Mouse (Mus musculus): ENCODE data around the gene Pacrg.

Gene Pacrg

DNA sequence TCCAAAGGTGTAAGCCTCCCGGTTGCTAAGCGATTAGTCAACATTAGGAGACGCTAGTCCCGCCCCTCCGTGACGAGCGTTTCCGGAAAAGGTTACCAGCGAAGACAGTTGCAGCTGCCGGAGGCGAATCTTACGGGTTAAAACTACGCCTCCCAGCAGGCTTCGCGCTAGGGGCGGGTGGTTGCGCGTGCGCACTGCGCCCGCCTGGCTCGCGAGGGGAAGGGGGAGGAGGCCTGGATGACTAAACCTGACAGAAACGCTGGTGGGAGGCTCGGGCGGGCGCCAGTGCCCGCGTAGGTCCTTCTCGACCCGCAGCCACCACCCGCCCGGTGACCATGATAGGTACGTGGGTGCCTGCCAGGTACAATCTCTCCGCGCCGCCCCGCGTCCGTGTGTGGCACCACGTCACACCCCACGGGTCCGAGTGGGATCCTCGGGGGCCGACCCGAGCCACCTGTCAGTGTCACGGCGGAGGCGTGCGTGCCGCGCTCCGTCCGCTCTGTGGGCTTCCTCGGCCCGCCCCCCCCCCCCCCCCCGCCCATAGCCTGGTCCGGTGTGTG lies at the start of gene Pacrg, which contains the start of gene Prkn:
Gene Pacrg, minus strand, starts transcription at position 164 of the 560 bp plus-strand sequence.
Gene Prkn, plus strand, starts transcription at position 237 of the 560 bp plus-strand sequence.
- DNase-seq = peak; percentile 98

DNA sequence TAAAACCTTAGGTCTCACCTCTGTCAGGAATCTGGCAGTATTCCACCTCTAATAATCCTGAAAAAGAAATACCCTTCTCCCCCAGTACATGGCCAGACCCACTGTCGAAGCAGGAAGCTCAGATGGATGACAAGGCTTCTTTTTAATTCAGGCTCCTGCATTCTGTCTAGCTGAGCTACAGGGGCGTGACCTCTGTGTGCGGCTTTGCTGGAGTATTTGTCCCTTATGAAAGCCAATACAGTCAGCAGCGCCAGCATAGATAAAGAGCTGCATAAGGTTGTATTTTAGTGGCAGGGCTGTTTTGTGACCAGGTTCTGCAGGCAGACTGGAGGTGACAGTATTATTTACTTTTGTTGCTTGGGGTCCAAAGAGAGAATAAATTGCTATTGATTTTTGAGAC lies 47.8 kb upstream of the Pacrg start:
- DNase-seq = no peak

DNA sequence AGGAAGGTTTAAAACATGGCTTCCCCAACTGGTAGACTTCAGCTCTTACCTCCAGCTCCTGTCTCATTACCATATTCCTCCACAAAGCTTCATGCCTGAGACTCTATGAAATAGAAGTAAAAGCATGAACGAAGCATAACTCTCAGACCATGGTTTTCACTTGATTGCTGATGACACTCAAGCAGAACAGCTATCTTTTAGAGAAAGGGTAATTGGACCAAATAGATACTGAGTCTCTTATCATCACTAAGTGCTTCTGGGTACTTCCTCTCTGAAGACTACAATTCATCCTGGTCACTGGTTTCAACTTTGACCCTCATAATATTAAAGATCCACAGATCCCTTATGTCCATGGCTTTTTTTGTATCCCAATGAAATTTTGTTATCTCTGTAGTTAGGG lies 42.1 kb upstream of the Pacrg start:
- DNase-seq = no peak

DNA sequence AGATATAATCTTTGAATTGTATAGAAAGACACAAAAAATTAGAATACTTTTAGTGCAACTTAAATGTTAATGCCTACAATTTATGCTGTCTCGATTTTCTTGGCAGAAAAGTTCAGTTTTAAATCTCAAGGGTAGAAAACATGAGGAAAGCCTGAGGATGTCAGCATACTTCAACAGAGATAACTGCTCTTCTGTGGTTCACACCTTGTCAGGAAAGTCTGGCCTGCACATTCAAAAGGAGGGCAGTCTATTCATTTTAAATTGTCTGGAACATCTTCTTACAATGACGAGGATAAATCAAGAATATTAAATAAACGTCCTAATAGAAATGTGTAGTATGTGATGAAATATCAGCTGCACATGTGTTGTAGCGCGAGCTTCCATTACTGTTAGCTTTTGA lies 38.9 kb upstream of the Pacrg start:
- no peak for DNase-seq

DNA sequence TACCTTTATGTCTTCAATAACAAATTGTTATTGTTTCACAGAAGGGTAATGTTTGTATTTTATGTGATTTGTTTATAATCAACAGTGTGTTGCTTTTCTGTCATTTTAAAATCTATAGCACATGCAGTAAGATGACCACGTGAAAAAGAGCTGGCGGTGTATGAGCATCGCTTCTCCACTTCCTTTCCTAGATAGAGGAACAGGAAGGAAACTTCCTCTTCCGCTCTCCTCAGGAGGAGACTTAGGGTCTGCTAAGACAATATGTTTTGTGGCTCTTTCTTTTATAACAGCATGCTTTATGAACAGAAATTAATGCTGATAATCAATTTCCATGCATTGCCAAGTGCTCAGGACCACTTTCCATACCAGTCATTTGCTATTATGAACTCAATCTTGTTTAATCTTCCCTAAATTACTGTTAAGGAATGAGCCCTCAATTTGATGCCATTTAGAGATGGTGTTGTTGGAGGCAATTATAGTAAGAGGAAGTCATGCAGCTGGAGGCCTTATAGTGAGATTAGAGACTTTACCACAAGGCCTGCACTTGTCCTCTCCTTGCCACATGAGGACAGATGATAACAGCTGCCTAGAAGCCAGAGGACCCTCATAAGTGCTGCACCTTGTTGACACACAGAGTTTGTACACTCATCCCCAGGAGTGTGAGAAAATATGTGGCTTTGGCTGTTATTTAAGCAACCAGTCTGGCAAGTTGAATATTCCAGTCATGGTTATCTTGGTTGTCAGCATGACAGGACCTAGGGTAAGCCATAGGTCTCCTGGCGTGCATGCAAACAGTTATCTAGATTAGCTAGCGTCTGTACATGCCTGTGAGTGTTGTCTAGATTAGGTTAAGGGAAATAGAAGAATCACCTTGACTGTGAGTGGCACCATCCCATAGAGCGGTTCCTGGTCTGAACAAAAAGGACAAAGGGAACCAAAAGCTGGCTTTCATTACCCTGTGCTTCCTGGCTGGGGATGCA lies 34.4 kb upstream of the Pacrg start:
- no peak for DNase-seq

DNA sequence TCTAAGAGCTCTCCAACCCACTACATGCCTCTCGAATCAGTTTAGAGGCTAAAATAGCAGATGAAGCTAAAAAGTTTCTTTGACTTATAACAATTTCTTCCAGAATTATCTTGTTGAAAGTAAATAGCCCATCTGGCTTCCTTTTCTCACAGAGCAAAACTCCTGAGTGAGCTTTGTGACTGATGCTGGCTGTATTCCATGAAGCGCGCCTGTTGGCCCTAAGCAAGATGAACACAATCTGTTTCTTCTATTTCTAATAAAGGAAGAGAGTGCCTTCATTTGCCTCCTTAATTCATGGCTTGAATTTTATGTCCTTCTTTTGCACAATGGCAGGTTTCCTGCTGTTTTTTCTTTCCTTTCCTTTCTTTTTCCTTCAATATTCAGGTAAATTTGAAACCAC lies 14.1 kb upstream of the Pacrg start:
- no peak for DNase-seq

DNA sequence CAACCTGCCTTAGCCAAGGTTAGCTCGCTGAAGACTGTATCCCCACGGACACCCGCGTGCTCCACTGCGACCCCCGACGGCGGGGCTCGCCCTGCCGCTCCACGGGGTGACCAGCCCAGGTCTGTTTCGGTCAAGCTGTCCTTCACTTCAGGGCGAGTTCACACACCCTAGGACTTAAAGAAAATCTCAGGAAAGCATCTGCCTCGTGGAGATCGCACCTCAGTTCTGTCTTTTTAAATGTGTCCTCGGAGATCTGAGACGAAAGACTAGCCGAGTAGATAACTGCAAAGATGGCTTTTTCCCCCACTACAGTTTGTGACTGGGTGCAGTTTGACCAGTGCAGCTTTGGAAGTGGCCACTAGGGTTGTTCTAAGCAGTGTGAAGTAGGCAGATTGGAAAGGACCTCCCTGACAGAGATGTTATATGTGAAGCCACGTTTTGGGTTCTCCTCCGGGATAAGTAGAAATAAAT lies 655 bp upstream of the Pacrg start:
- DNase-seq = peak; percentile 61

DNA sequence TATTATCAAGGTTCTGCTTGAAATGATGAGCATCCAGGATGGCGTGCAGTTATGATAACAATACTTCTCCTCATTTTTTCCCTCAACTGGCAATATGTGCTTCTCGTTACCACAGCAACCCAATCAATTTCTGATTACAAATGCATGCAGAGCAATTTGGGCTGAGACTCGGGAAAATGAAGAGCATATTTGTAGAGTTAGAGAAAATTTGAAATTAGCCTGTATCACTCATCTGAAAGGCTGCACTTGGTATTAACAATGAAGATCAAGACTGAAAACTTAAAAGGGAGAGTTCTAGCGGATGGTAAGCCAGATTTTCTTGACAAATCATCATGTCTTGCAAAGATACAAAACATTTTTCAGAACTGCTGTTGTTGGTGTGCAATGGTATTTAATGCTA lies 21.1 kb downstream of the Pacrg start:
- no peak for DNase-seq

DNA sequence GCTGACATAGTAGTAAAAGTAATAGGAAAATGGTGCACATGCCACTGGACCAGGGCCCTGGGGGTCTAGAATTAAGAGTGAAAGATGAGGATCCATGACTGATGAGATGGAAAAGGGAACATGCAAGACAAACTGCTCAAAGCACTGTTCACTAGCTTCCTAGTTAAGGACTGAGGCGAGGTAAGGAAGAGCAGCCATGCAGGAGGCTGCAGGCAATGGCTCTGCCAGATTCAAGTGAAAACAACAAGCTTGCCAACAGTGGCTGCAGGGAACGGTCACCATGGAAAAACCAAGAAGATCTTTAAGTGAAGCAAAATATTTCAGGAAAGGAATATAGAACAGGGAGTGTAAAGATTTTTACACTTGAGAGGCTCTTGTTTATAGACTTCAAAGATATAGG lies 31.5 kb downstream of the Pacrg start:
- no peak for DNase-seq

DNA sequence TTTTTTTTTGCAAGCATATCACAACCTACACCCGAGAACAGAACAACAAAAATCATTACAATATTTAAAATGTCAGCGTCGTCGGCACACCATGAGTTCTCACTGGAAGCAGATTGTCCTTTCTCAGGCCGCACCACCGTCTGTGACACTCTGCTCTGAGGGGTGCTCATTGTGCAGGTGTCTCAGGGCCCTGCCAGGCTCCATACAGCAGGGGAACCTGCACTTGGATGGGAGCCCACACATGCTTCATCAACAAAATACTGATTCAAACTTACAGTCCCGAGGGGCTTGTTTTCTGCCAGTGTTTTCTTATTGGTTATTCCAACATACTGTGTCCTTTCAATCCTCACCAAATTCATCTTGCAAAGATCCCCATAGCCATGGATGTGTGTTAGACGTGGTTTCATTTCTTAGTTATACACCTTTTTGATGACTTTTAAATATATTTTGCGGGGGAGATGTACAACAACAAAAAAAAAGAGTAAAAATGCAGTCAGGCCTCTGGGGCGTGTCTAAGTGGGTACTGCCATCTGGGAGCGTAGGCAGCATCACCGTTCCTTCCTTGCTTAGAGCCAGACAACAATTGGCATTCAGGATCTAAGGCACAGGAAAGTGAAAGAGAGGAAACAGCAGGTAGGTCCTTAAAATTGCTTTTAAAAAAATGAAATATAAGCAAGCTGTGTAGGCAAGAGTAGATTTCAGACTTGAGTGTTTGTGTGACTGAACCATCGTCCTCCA lies 32.7 kb downstream of the Pacrg start:
- no peak for DNase-seq

DNA sequence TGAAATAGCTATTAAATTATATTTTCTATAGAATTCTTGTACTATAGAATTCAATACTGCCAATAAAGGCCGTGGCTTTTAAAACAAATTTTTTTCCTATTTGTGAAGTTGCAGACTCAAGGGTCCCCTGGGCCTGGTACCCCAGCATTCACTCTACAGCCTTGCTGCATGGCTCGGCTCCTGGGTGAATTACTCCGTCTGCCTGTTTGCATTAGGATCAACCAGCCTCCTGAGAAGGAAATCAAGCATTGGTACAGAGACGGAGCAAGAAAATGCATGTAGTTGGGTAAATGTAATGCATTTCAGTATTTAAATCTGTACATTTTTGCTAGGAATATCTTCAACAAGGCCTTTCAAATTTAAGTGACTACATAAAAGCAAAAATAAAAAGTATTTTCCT lies 33.4 kb downstream of the Pacrg start:
- no peak for DNase-seq

DNA sequence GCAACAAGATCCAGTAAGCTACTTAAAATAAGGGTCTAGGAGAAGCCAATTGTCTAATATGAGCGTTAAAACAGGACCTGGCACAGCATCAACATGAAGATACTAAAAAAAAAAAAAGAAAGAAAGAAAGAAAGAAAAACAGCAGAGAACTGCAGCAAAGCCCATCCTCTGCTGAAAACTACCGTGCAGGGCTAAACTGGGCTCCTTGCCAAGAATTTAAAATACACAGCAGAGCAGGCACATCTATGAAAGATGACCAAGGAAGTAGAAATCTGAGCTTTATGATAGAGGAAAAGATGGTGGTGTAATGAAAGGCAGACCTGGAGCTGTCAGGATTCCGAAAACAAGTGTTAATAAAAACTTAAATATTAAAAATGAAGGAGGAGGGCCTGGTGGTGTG lies 48.5 kb downstream of the Pacrg start:
- no peak for DNase-seq

DNA sequence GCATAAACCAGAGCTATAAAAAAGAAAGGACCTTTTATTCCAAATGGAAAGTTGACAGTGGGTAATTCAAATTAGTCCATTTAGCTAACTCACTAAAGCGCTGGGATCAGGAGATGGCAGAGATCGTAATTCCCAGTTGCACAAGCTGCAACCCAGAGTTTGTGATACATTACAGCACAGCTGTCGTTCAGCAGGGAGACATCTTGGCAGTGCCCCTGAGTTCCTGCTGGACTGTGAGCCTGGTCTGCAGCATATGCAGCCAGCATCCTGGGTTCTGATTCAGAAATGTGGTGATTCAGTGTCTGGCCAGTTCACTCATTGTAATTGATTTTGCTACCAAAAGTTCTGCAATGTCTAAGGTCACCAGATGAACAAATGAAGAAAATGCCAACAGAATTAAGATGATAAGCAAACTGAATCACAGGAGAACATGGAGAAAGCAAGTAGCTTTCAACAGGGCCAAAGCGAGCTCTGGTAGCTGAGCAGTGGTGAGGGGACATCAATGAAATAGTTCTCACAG lies 55.6 kb downstream of the Pacrg start:
- no peak for DNase-seq

DNA sequence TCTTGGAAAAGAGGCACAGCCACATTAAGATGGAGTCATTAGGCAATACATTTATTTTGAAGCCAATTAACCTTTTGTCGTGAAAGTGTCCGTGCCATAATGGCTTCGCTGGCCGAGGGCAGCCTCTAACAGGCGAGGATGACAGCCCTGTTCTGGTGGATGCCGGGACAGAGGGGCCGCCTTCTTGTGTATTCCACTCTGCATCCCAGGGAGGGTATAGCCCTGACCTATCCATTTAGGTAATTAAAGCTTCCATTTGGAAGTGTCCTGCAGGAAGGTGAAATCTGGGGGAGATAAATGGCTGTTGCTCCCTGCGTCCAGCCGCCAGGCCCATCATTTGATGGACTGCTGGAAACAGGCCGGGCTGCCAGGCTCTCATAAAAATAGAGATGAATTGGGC lies 63.6 kb downstream of the Pacrg start:
- DNase-seq = no peak

DNA sequence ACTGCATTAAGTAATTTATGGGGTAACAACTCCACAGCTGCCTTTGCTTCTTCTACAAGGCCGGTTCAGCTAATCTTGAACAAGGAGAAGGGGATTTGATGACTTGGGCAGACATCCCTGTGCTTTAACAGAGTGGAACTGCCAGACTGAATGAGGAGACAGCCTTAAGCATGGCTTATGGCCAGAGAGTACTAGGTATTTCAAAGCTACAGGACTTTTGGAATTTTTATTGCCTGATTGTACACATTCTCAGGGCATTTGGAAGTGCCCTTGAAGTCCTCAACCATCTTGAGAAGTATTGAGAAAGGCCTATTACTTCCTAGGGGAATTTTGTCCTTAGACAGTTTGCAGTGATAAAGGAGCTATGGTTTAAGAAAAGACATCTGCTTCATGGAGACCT lies 65.6 kb downstream of the Pacrg start:
- no peak for DNase-seq

DNA sequence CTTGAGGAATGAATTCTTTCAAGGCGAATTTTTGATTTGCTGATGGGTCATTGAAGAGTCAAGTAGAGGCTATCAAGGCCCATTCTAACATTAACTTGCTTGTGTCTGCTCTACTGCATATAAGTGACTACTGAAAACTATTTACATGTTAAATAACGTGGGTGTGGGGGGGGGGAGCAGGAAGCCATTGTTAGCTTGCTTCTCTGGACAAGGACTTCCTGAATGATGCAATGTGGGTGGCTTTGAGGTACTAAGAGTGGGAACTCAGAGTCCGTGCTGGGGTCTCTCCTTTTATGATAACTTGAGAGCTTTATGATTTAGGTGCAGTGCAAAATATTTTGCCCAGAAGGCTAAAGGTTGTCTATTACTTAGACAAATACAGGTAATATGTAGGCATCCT lies 67.9 kb downstream of the Pacrg start:
- DNase-seq = no peak

DNA sequence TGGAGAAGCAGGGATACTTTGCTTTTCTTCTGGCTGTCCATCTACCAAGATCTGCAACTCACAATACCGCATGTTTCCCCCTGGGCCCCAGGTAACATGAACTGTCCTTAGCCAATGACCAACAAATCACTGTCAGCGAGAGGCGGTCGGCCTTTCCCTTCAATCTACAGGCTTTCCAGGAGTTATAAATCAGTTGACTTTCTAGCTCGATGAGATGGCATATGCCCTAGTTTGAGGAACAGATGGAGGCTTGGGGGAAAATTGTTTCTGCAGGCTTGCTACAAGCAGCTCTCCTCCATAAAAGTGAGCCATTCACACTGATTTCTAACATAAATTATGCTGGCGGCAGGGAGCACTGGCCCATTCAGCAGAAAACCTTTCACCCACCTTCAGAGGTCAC lies 70.2 kb downstream of the Pacrg start:
- DNase-seq = no peak

DNA sequence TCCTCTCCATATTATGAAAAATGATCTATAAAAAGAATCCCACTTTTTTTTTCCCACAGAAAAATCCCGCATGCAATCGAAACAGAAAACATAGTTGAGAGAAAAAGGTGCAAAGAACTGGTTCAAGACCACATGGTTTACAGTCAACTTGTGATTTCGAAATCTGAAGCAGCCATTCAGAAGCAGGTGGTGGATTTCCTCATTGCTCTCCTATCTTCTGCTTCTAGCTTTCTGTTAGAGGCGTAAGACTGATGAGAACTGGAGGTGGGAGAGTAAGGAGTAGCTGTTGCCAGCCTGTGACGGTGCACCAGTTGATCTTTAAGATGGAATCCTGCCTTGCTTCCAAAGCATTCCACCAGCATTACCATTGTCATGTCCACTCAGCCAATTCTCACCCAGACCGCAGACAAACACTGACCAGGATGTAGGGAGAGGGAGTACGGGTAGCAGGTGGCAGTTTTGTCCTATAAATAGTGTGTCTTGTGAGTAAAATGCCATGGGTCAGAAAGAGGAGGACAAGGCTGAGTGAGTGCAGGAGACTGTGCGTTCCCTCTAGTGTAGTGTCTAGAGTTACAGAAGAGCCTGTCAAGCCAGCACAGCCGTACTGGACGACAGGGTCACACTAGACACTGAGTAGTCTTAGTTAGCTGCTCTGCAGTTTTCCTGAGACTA lies 73.2 kb downstream of the Pacrg start:
- DNase-seq = no peak

DNA sequence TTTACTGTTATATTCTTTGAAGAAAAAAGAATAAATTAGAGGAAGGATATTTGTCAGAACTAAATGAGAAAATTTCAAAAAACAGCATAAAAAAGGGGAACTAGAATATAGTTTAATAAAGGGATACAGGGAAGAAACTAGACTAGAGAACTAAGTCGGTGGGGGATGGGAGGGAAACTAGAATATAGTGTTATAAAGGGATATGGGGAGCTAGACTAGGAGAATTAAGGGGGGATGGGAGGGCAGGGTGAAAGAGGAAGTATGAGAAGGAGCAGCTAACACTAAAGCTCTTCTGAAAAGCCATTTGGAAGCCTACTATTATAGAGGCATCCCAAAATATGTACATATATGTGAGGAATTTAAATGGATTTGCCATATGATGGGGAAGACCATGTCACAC lies 75.8 kb downstream of the Pacrg start:
- no peak for DNase-seq

DNA sequence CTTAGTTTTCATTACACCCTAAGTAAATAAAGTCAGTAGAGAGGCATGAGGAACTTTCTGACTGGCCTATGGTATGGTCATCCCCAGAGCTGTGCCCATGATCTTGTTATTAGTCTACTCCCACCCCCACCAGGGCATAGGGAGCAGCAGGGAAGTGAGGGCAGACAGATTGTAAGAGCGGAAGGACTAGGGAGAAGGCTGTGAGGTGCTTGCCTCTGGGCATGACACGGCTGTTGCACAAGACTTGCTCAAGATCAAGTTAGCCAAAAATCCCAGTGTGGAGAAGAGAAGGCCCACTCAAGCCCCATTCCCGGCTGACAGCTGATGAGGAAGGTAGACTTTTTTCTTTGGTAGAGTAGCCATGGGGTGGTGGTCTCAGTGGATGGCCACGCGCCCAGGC lies 82.7 kb downstream of the Pacrg start:
- DNase-seq = no peak

DNA sequence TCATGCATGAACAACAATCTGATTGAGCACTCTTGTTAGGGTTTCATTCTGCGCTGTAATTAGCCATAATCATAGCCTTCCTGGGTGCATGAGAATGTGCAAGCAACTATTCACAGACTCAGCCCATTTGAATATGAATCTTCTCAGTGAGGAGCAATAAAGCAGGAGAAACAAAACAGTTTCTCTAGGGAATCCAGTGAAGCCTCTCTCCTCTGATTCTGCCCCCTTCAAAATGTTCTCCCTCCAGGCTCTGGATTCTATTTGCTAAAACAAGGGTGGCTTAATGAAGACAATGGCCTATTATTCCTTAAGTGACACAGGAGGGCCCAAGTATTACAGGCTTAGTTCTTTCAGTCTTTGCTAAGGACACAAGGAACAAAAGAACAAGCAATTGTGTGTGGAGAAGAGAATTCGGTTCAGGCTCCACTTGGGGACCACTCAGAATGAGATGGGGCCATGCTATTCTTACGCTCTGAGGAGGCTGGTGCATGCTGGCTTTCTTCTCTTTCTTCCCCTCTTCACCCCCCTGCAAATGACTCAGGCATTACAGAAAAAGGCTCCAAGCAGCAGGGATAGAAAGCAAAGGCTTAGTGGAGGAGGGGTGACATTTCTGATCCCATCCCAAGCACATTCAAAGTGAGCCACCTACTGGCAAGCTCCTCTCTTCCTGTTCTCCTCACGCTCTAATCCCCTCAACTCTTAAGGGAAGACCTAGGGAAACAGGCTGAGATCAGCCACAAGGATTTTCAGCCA lies 95.2 kb downstream of the Pacrg start:
- DNase-seq = peak; percentile 47

DNA sequence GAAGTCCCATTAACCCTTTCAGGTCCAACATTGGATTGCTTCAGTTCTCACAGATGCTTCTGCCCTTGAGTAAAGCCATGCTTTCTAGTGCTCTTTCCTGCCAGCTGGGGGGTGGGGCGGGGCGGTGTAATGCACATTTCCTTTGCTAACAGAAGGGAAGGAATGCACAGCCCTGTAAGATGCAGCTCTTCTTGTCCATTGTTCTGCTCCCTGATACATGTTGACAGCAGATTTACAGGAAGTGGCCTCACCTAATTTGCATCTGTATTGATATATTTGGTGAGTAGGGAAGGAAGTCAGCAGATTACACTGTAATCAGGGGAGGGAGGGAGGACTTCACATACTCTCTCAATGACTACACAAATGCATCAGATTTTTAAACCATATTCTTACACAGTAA lies 100.0 kb downstream of the Pacrg start:
- DNase-seq = no peak

All from kidney, adult 11 months (tissue).